Mouse (Mus musculus): ENCODE results near the gene Gltp.

The Gltp gene

GRCm38 (mm10) chr5:114702403-114703392 lies 11.9 kb upstream of the Gltp start:
- DNase-seq (ENCODE audit: low read depth, low spot score): no peak

- DNase-seq (ENCODE audit: low read depth, low spot score): no peak
Measured at GRCm38 (mm10) chr5:114699015-114699414, 8.2 kb upstream of the Gltp start.

GRCm38 (mm10) chr5:114698044-114698746 lies 7.4 kb upstream of the Gltp start:
- peak; percentile 80 for DNase-seq (ENCODE audit: low read depth, low spot score)

GRCm38 (mm10) chr5:114696939-114697338 lies 6.2 kb upstream of the Gltp start:
- no peak for DNase-seq (ENCODE audit: low read depth, low spot score)

- no peak for DNase-seq (ENCODE audit: low read depth, low spot score)
Measured at GRCm38 (mm10) chr5:114695775-114696174, 5.0 kb upstream of the Gltp start.

GRCm38 (mm10) chr5:114689700-114690366 lies 951 bp downstream of the Gltp start:
- DNase-seq (ENCODE audit: low read depth, low spot score): no peak

- DNase-seq (ENCODE audit: low read depth, low spot score): no peak
Measured at GRCm38 (mm10) chr5:114688703-114689102, 2.1 kb downstream of the Gltp start.

- no peak for DNase-seq (ENCODE audit: low read depth, low spot score)
Measured at GRCm38 (mm10) chr5:114687901-114688300, 2.9 kb downstream of the Gltp start.

- no peak for DNase-seq (ENCODE audit: low read depth, low spot score)
Measured at GRCm38 (mm10) chr5:114686726-114687210, 4.0 kb downstream of the Gltp start.

GRCm38 (mm10) chr5:114685986-114686385 lies 4.8 kb downstream of the Gltp start:
- no peak for DNase-seq (ENCODE audit: low read depth, low spot score)

- DNase-seq (ENCODE audit: low read depth, low spot score): no peak
Measured at GRCm38 (mm10) chr5:114681717-114682116, 9.1 kb downstream of the Gltp start.

- no peak for DNase-seq (ENCODE audit: low read depth, low spot score)
Measured at GRCm38 (mm10) chr5:114680676-114681285, 10.0 kb downstream of the Gltp start.

GRCm38 (mm10) chr5:114679841-114680591 lies 10.8 kb downstream of the Gltp start:
- no peak for DNase-seq (ENCODE audit: low read depth, low spot score)

- DNase-seq (ENCODE audit: low read depth, low spot score): no peak
Measured at GRCm38 (mm10) chr5:114674594-114674993, 16.2 kb downstream of the Gltp start.

- DNase-seq (ENCODE audit: low read depth, low spot score): no peak
Measured at GRCm38 (mm10) chr5:114673114-114673513, 17.7 kb downstream of the Gltp start.

GRCm38 (mm10) chr5:114669014-114669413 lies 21.8 kb downstream of the Gltp start:
- DNase-seq (ENCODE audit: low read depth, low spot score): no peak

- peak; percentile 84 for DNase-seq (ENCODE audit: low read depth, low spot score)
Measured at GRCm38 (mm10) chr5:114667228-114667856, 23.4 kb downstream of the Gltp start.

- DNase-seq (ENCODE audit: low read depth, low spot score): no peak
Measured at GRCm38 (mm10) chr5:114666659-114667058, 24.1 kb downstream of the Gltp start.

GRCm38 (mm10) chr5:114664750-114665149 lies 26.0 kb downstream of the Gltp start:
- DNase-seq (ENCODE audit: low read depth, low spot score): no peak

- no peak for DNase-seq (ENCODE audit: low read depth, low spot score)
Measured at GRCm38 (mm10) chr5:114664139-114664538, 26.6 kb downstream of the Gltp start.
